Mouse (Mus musculus): Measurements from ENCODE around the gene Ankrd52. TPM values are rescaled to one million over a fixed set of nuclear protein-coding genes. Genes with fewer than 3 reads are reported as not detected.

The Ankrd52 gene
- total and polyA plus RNA-seq, 3 experiments: 4.3 to 51.0 (median 15.3) TPM

DNA sequence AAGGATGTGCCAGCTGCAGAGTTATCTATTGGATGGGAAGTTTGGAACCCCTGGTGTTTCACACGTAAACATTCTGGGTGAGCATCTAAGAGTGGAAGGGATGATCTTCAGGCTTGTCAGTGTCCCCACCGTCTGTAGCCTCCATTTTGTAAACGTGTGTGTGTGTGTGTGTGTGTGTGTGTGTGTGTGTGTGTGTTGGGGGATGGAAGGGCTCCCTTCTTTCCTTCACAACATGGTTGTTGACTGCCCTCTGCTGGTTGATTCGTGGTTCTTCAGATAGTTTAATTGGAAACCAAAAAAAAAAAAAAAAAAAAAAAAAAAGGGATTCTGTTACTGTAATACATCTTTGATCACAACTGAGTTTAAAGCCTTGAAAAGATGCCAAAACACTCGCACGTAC is 78.4 kb downstream of the Ankrd52 start (continued):
- peak; percentile 99 for TF ChIP-seq ZNF384 (IDR thresholded peaks at IDR 0.05; ENCODE audit: low read depth, low read length)
- no peak for TF ChIP-seq MXI1 (IDR thresholded peaks at IDR 0.05; ENCODE audit: low read depth, low read length)
- no peak for TF ChIP-seq USF1 (IDR thresholded peaks at IDR 0.05; ENCODE audit: low read depth, low read length)
- TF ChIP-seq HCFC1 (IDR thresholded peaks at IDR 0.05; ENCODE audit: low read depth, low read length): peak; percentile 55; the same call in 1 of the 2 replicates
- TF ChIP-seq ETS1 (conservative IDR thresholded peaks at IDR 0.05; ENCODE audit: low read depth, low read length): 0 out of 2 replicates have a peak, but pooled peaks have one; percentile 33
- TF ChIP-seq POLR2A (IDR thresholded peaks at IDR 0.05; ENCODE audit: low read depth, low read length): peak; percentile 43; the same call in 1 of the 2 replicates

DNA sequence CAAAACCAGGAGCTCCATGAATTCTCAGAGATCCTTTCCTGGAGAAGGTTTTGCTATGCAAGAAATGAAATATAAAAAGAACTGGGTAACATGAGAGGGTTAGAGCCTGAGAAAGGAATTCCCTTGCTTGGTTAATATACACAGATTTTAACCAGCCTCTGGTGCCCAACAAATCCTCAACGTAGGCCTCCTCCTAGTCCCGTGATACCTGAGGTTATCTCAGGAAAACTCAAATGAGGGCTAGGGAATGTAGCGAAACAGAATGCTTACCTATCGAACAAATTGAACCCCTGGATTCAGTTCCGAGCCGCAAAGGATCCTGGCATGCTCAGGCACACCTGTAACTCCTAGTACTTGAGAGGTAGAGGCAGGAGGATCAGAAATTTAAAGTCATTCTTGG is 80.8 kb downstream of the Ankrd52 start:
- H3K4me2 ChIP-seq (ENCODE audit: insufficient read depth, low read depth, poor library complexity, severe bottlenecking): 0 out of 2 replicates have a peak overlapping the region, but pooled peaks have one; percentile 13
- H3K4me1 ChIP-seq (ENCODE audit: control insufficient read depth in 1 of 2, insufficient read depth in 2 of 2): peaks cover 6 to 28% of the 10 kb centered on the region in 2 experiments
- in situ Hi-C loops (cut with MboI; ENCODE audit: low pct_ligation_motif_present, low pct_unique_long_range_greater_than_20kb, low sequenced_read_pairs) (no loop called here), dilution Hi-C loops (cut with MboI; ENCODE audit: extremely low pct_ligation_motif_present, extremely low pct_unique_long_range_greater_than_20kb, low sequenced_read_pairs) (no loop called here)
- H3K9me3 ChIP-seq (replicated peaks; ENCODE audit: low read length): no peaks in the 10 kb centered on the region
- H3K36me3 ChIP-seq (replicated peaks in 1 of 2; ENCODE audit: control insufficient read depth in 1 of 2, insufficient read depth in 1 of 2, low read length in 1 of 2): peaks cover 6 to 19% of the 10 kb centered on the region in 2 experiments
- no peak overlapping the region for H3K4me3 ChIP-seq (replicated peaks in 1 of 3; ENCODE audit: low read depth in 2 of 3, low read length in 2 of 3, poor library complexity in 1 of 3)
- H3K27ac ChIP-seq (ENCODE audit: insufficient read depth, low read depth): no peak overlapping the region
- no peaks in the 10 kb centered on the region for H3K27me3 ChIP-seq (replicated peaks)
- TF ChIP-seq IRF4 (IDR thresholded peaks at IDR 0.05; ENCODE audit: low read depth, low read length): no peak
- TF ChIP-seq E2F4 (IDR thresholded peaks at IDR 0.05; ENCODE audit: insufficient replicate concordance, low read depth, low read length): no peak
- no peak for TF ChIP-seq POLR2A (IDR thresholded peaks at IDR 0.05; ENCODE audit: low read depth, low read length)
- no peak for TF ChIP-seq RAD21 (IDR thresholded peaks at IDR 0.05; ENCODE audit: low read depth, low read length)
- no peak for TF ChIP-seq ZMIZ1 (IDR thresholded peaks at IDR 0.05; ENCODE audit: low read depth, low read length)
- no peak for TF ChIP-seq MAX (IDR thresholded peaks at IDR 0.05; ENCODE audit: low read length)
- no peak for TF ChIP-seq BHLHE40 (IDR thresholded peaks at IDR 0.05; ENCODE audit: low read depth, low read length)
- TF ChIP-seq TCF12 (IDR thresholded peaks at IDR 0.05; ENCODE audit: low read depth, low read length): no peak
- no peak for TF ChIP-seq ZKSCAN1 (IDR thresholded peaks at IDR 0.05; ENCODE audit: borderline replicate concordance, low read depth, low read length)
- no peak overlapping the region for H3K9ac ChIP-seq (ENCODE audit: insufficient read depth, low read depth)
- no peak for DNase-seq (ENCODE audit: extremely low read depth)
- peaks cover 16% of the 10 kb centered on the region for H3K79me2 ChIP-seq (replicated peaks; ENCODE audit: control insufficient read depth, extremely low read depth, insufficient read depth, poor library complexity, severe bottlenecking)

Other genes with a start within 250 kb of the Ankrd52 start
Only the 20 nearest of the 25 such genes appear.
- gene Spryd4, start 165.3 kb upstream of the Ankrd52 start, total RNA-seq (2012; rRNA removed): 24.2 and 32.4 TPM in 2 replicates
- gene Spryd4, start 165.3 kb upstream of the Ankrd52 start, total RNA-seq (2014; rRNA removed): 48.8 and 50.2 TPM in 2 replicates
- 38.6 and 39.2 TPM in 2 replicates for gene Spryd4, start 165.3 kb upstream of the Ankrd52 start, polyA plus RNA-seq (2012; ENCODE audit: insufficient read length, low read depth)
- not detected in 2 replicates for gene Mip, start 151.3 kb upstream of the Ankrd52 start, total RNA-seq (2012; rRNA removed)
- gene Mip, start 151.3 kb upstream of the Ankrd52 start, total RNA-seq (2014; rRNA removed): not detected in 2 replicates
- not detected in 2 replicates for gene Mip, start 151.3 kb upstream of the Ankrd52 start, polyA plus RNA-seq (2012; ENCODE audit: insufficient read length, low read depth)
- gene Timeless, start 145.1 kb upstream of the Ankrd52 start, total RNA-seq (2012; rRNA removed): 47.2 and 51.5 TPM in 2 replicates
- gene Timeless, start 145.1 kb upstream of the Ankrd52 start, total RNA-seq (2014; rRNA removed): 31.7 and 38.6 TPM in 2 replicates
- 65.9 and 80.3 TPM in 2 replicates for gene Timeless, start 145.1 kb upstream of the Ankrd52 start, polyA plus RNA-seq (2012; ENCODE audit: insufficient read length, low read depth)
- 0.30 and 0.80 TPM in 2 replicates for gene Apon, start 123.0 kb upstream of the Ankrd52 start, total RNA-seq (2012; rRNA removed)
- gene Apon, start 123.0 kb upstream of the Ankrd52 start, total RNA-seq (2014; rRNA removed): 0.62 and 1.2 TPM in 2 replicates
- gene Apon, start 123.0 kb upstream of the Ankrd52 start, polyA plus RNA-seq (2012; ENCODE audit: insufficient read length, low read depth): 0.80 and 1.7 TPM in 2 replicates
- 1.0 and 1.3 TPM in 2 replicates for gene Apof, start 108.4 kb upstream of the Ankrd52 start, total RNA-seq (2012; rRNA removed)
- gene Apof, start 108.4 kb upstream of the Ankrd52 start, total RNA-seq (2014; rRNA removed): 0.63 and 0.66 TPM in 2 replicates
- 0.99 and 1.1 TPM in 2 replicates for gene Apof, start 108.4 kb upstream of the Ankrd52 start, polyA plus RNA-seq (2012; ENCODE audit: insufficient read length, low read depth)
- gene Stat2, start 106.6 kb upstream of the Ankrd52 start, total RNA-seq (2012; rRNA removed): 12.5 and 14.6 TPM in 2 replicates
- 2.7 and 3.3 TPM in 2 replicates for gene Stat2, start 106.6 kb upstream of the Ankrd52 start, total RNA-seq (2014; rRNA removed)
- gene Stat2, start 106.6 kb upstream of the Ankrd52 start, polyA plus RNA-seq (2012; ENCODE audit: insufficient read length, low read depth): 11.6 and 12.5 TPM in 2 replicates
- gene Il23a, start 78.4 kb upstream of the Ankrd52 start, total RNA-seq (2012; rRNA removed): 1.2 and 3.6 TPM in 2 replicates
- 0.32 and 0.41 TPM in 2 replicates for gene Il23a, start 78.4 kb upstream of the Ankrd52 start, total RNA-seq (2014; rRNA removed)
- gene Il23a, start 78.4 kb upstream of the Ankrd52 start, polyA plus RNA-seq (2012; ENCODE audit: insufficient read length, low read depth): 0.30 and 0.49 TPM in 2 replicates
- 8.1 and 11.0 TPM in 2 replicates for gene Pan2, start 73.8 kb upstream of the Ankrd52 start, total RNA-seq (2012; rRNA removed)
- gene Pan2, start 73.8 kb upstream of the Ankrd52 start, total RNA-seq (2014; rRNA removed): 9.4 and 10.6 TPM in 2 replicates
- gene Pan2, start 73.8 kb upstream of the Ankrd52 start, polyA plus RNA-seq (2012; ENCODE audit: insufficient read length, low read depth): 16.1 and 18.5 TPM in 2 replicates
- 91.0 and 111 TPM in 2 replicates for gene Cnpy2, start 54.7 kb upstream of the Ankrd52 start, total RNA-seq (2012; rRNA removed)
- gene Cnpy2, start 54.7 kb upstream of the Ankrd52 start, total RNA-seq (2014; rRNA removed): 64.9 and 72.0 TPM in 2 replicates
- gene Cnpy2, start 54.7 kb upstream of the Ankrd52 start, polyA plus RNA-seq (2012; ENCODE audit: insufficient read length, low read depth): 98.9 and 107 TPM in 2 replicates
- 145 and 149 TPM in 2 replicates for gene Cs, start 39.4 kb upstream of the Ankrd52 start, total RNA-seq (2012; rRNA removed)
- 131 and 137 TPM in 2 replicates for gene Cs, start 39.4 kb upstream of the Ankrd52 start, total RNA-seq (2014; rRNA removed)
- gene Cs, start 39.4 kb upstream of the Ankrd52 start, polyA plus RNA-seq (2012; ENCODE audit: insufficient read length, low read depth): 214 and 240 TPM in 2 replicates
- gene Coq10a, start 8.1 kb upstream of the Ankrd52 start, total RNA-seq (2012; rRNA removed): 8.4 and 11.1 TPM in 2 replicates
- gene Coq10a, start 8.1 kb upstream of the Ankrd52 start, total RNA-seq (2014; rRNA removed): 5.7 and 7.7 TPM in 2 replicates
- gene Coq10a, start 8.1 kb upstream of the Ankrd52 start, polyA plus RNA-seq (2012; ENCODE audit: insufficient read length, low read depth): 8.6 and 12.1 TPM in 2 replicates
- 0.21 TPM in 1 of 2 replicates, not detected in the other for gene Slc39a5, start 24.1 kb downstream of the Ankrd52 start, total RNA-seq (2012; rRNA removed)
- gene Slc39a5, start 24.1 kb downstream of the Ankrd52 start, total RNA-seq (2014; rRNA removed): not detected in 2 replicates
- gene Slc39a5, start 24.1 kb downstream of the Ankrd52 start, polyA plus RNA-seq (2012; ENCODE audit: insufficient read length, low read depth): 0.11 TPM in 1 of 2 replicates, not detected in the other
- gene Nabp2, start 34.4 kb downstream of the Ankrd52 start, total RNA-seq (2012; rRNA removed): 43.7 and 45.8 TPM in 2 replicates
- 40.3 and 46.9 TPM in 2 replicates for gene Nabp2, start 34.4 kb downstream of the Ankrd52 start, total RNA-seq (2014; rRNA removed)
- 123 and 147 TPM in 2 replicates for gene Nabp2, start 34.4 kb downstream of the Ankrd52 start, polyA plus RNA-seq (2012; ENCODE audit: insufficient read length, low read depth)
- 19.9 and 20.1 TPM in 2 replicates for gene Rnf41, start 34.5 kb downstream of the Ankrd52 start, total RNA-seq (2012; rRNA removed)
- gene Rnf41, start 34.5 kb downstream of the Ankrd52 start, total RNA-seq (2014; rRNA removed): 15.3 and 15.9 TPM in 2 replicates
- gene Rnf41, start 34.5 kb downstream of the Ankrd52 start, polyA plus RNA-seq (2012; ENCODE audit: insufficient read length, low read depth): 17.4 TPM in 2 replicates
- gene Smarcc2, start 82.1 kb downstream of the Ankrd52 start, total RNA-seq (2012; rRNA removed): 20.2 and 24.8 TPM in 2 replicates
- 6.1 and 7.5 TPM in 2 replicates for gene Smarcc2, start 82.1 kb downstream of the Ankrd52 start, total RNA-seq (2014; rRNA removed)
- 39.8 and 42.6 TPM in 2 replicates for gene Smarcc2, start 82.1 kb downstream of the Ankrd52 start, polyA plus RNA-seq (2012; ENCODE audit: insufficient read length, low read depth)
- gene Myl6, start 117.0 kb downstream of the Ankrd52 start, total RNA-seq (2012; rRNA removed): 555 and 601 TPM in 2 replicates
- 560 and 610 TPM in 2 replicates for gene Myl6, start 117.0 kb downstream of the Ankrd52 start, total RNA-seq (2014; rRNA removed)
- gene Myl6, start 117.0 kb downstream of the Ankrd52 start, polyA plus RNA-seq (2012; ENCODE audit: insufficient read length, low read depth): 366 and 413 TPM in 2 replicates
- gene Myl6b, start 121.6 kb downstream of the Ankrd52 start, total RNA-seq (2012; rRNA removed): 2.5 and 2.6 TPM in 2 replicates
- 0.39 and 1.1 TPM in 2 replicates for gene Myl6b, start 121.6 kb downstream of the Ankrd52 start, total RNA-seq (2014; rRNA removed)
- 3.2 and 3.9 TPM in 2 replicates for gene Myl6b, start 121.6 kb downstream of the Ankrd52 start, polyA plus RNA-seq (2012; ENCODE audit: insufficient read length, low read depth)
- 43.2 and 48.0 TPM in 2 replicates for gene Esyt1, start 148.8 kb downstream of the Ankrd52 start, total RNA-seq (2012; rRNA removed)
- 20.2 and 20.6 TPM in 2 replicates for gene Esyt1, start 148.8 kb downstream of the Ankrd52 start, total RNA-seq (2014; rRNA removed)
- 33.0 and 38.2 TPM in 2 replicates for gene Esyt1, start 148.8 kb downstream of the Ankrd52 start, polyA plus RNA-seq (2012; ENCODE audit: insufficient read length, low read depth)
- 19.9 and 20.9 TPM in 2 replicates for gene Zc3h10, start 170.7 kb downstream of the Ankrd52 start, total RNA-seq (2012; rRNA removed)
- 16.2 TPM in 2 replicates for gene Zc3h10, start 170.7 kb downstream of the Ankrd52 start, total RNA-seq (2014; rRNA removed)
- 14.4 and 14.6 TPM in 2 replicates for gene Zc3h10, start 170.7 kb downstream of the Ankrd52 start, polyA plus RNA-seq (2012; ENCODE audit: insufficient read length, low read depth)
- 7,686 and 8,549 TPM in 2 replicates for gene Rpl41, start 172.2 kb downstream of the Ankrd52 start, total RNA-seq (2012; rRNA removed)
- gene Rpl41, start 172.2 kb downstream of the Ankrd52 start, total RNA-seq (2014; rRNA removed): 2,395 and 2,709 TPM in 2 replicates
- 6,293 and 8,065 TPM in 2 replicates for gene Rpl41, start 172.2 kb downstream of the Ankrd52 start, polyA plus RNA-seq (2012; ENCODE audit: insufficient read length, low read depth)